Mouse (Mus musculus) lung, adult 2 months (tissue): ENCODE measurements around the gene Meox1. TPM values are rescaled to one million over a fixed set of nuclear protein-coding genes. Genes with fewer than 3 reads are reported as not detected.

Experiments
- DNase-seq: peaks from one replicate; pipeline ENCODE4 v3.0.0; 2022
- H3K4me1 ChIP-seq: fragments of 200-500 bp; 2 replicates; pipeline ENCODE4 v1.6.1; 2011; ENCODE audit warnings: low read length; ENCODE audit not compliant: control insufficient read depth, insufficient read depth
- H3K4me3 ChIP-seq: fragments of 200-500 bp; replicated peaks from 2 replicates; pipeline ENCODE3; 2011; ENCODE audit warnings: low read depth, mild to moderate bottlenecking, control low read depth, low read length; ENCODE audit errors: extremely low read depth
- CTCF ChIP-seq: fragments of 200-500 bp; IDR thresholded peaks from 2 replicates; pipeline ENCODE4 v1.5.1; 2011; ENCODE audit warnings: mild to moderate bottlenecking, low read length, control low read depth; ENCODE audit not compliant: insufficient read depth
- POLR2A ChIP-seq: fragments of 200-500 bp; IDR thresholded peaks from 2 replicates; pipeline ENCODE4 v1.6.1; 2011; ENCODE audit warnings: low read depth, mild to moderate bottlenecking, control low read depth, low read length, borderline replicate concordance; ENCODE audit errors: extremely low read depth
- WGBS: fragments of 180-500 bp; shearing (Covaris S2); methylation state at CpG from one replicate; pipeline ENCODE4 v1.1.7; 2018; 5-methylcytosine and 5-hydroxymethylcytosine counted together
- polyA plus RNA-seq: library from polyadenylated mRNA; depleted of rRNA; stranded (reverse); fragments of >200 nt; gene quantifications from 2 replicates; pipeline ENCODE4 v1.2.3, GENCODE M21; 2012

The Meox1 gene
- polyA plus RNA-seq, 1 experiment: 4.3 TPM

GRCm38 (mm10) chr11:101908777-101909176 is 14.6 kb upstream of the Meox1 start:
- TF ChIP-seq POLR2A: no peak
- no peak for TF ChIP-seq CTCF
- 66% methylated on average over 6 of the region's 6 CpGs for WGBS
- no peaks in the 10 kb centered on the region for H3K4me1 ChIP-seq
- no peak overlapping the region for H3K4me3 ChIP-seq
- DNase-seq: no peak

GRCm38 (mm10) chr11:101905115-101905514 is 10.9 kb upstream of the Meox1 start:
- peak; percentile 78 for DNase-seq
- H3K4me1 ChIP-seq: no peaks in the 10 kb centered on the region
- 21% methylated on average over 13 of the region's 13 CpGs for WGBS
- TF ChIP-seq CTCF (peak; percentile 85), POLR2A (no peak)
- no peak overlapping the region for H3K4me3 ChIP-seq

GRCm38 (mm10) chr11:101901309-101901708 is 7.1 kb upstream of the Meox1 start:
- H3K4me3 ChIP-seq: no peak overlapping the region
- WGBS: 56% methylated on average over 8 of the region's 8 CpGs
- H3K4me1 ChIP-seq: no peaks in the 10 kb centered on the region
- no peak for TF ChIP-seq CTCF
- no peak for TF ChIP-seq POLR2A
- DNase-seq: no peak

- no peak for DNase-seq
- no peaks in the 10 kb centered on the region for H3K4me1 ChIP-seq
- no peak overlapping the region for H3K4me3 ChIP-seq
- WGBS: 89% methylated on average over 4 of the region's 4 CpGs
- TF ChIP-seq CTCF (no peak), POLR2A (no peak)
Observed at GRCm38 (mm10) chr11:101898328-101898727, 4.2 kb upstream of the Meox1 start.

GRCm38 (mm10) chr11:101896546-101897361 is 2.6 kb upstream of the Meox1 start:
- TF ChIP-seq CTCF: no peak
- no peak for TF ChIP-seq POLR2A
- H3K4me1 ChIP-seq: peaks cover under 1% of the 10 kb centered on the region; the same call in 1 of the 2 replicates
- H3K4me3 ChIP-seq: no peak overlapping the region
- no peak for DNase-seq
- WGBS: 37% methylated on average over 13 of the region's 13 CpGs

- TF ChIP-seq CTCF (no peak), POLR2A (no peak)
- Histone ChIP-seq H3K4me3 (peak overlapping the region; percentile 28), H3K4me1 (peaks cover 3% of the 10 kb centered on the region)
- WGBS: 27% methylated on average over 15 of the region's 15 CpGs
- DNase-seq: no peak
Observed at GRCm38 (mm10) chr11:101893560-101893959, 614 bp downstream of the Meox1 start.

GRCm38 (mm10) chr11:101891451-101891850 is 2.7 kb downstream of the Meox1 start:
- TF ChIP-seq CTCF: no peak
- no peak for TF ChIP-seq POLR2A
- Histone ChIP-seq H3K4me1 (peaks cover 3% of the 10 kb centered on the region), H3K4me3 (no peak overlapping the region)
- 20% methylated on average over 11 of the region's 11 CpGs for WGBS
- DNase-seq: no peak

GRCm38 (mm10) chr11:101889781-101890180 is 4.4 kb downstream of the Meox1 start:
- DNase-seq: no peak
- Histone ChIP-seq H3K4me3 (no peak overlapping the region), H3K4me1 (peaks cover 7% of the 10 kb centered on the region)
- WGBS: 20% methylated on average over 13 of the region's 13 CpGs
- TF ChIP-seq CTCF: no peak
- no peak for TF ChIP-seq POLR2A

GRCm38 (mm10) chr11:101888820-101889219 is 5.4 kb downstream of the Meox1 start:
- H3K4me1 ChIP-seq: peaks cover 9% of the 10 kb centered on the region
- no peak overlapping the region for H3K4me3 ChIP-seq
- TF ChIP-seq POLR2A: no peak
- no peak for TF ChIP-seq CTCF
- no peak for DNase-seq
- 48% methylated on average over 6 of the region's 6 CpGs for WGBS

- WGBS: 72% methylated on average over 12 of the region's 12 CpGs
- TF ChIP-seq POLR2A (no peak), CTCF (no peak)
- H3K4me1 ChIP-seq: peaks cover 10% of the 10 kb centered on the region
- DNase-seq: no peak
- no peak overlapping the region for H3K4me3 ChIP-seq
Observed at GRCm38 (mm10) chr11:101886436-101886835, 7.7 kb downstream of the Meox1 start.
